Mouse (Mus musculus) erythroblast, embryonic 14.5 days (primary cell): ENCODE measurements around the gene Fanca. TPM values are rescaled to one million over a fixed set of nuclear protein-coding genes. Genes with fewer than 3 reads are reported as not detected.

ENCODE experiments used
- H3K27me3 ChIP-seq: 2 replicates; pipeline ENCODE4 v1.6.1; 2012; ENCODE audit warnings: inconsistent platforms; ENCODE audit not compliant: control insufficient read depth
- H3K36me3 ChIP-seq: 2 replicates; pipeline ENCODE4 v1.6.1; 2012; ENCODE audit warnings: mild to moderate bottlenecking, inconsistent platforms; ENCODE audit not compliant: control insufficient read depth
- H3K4me1 ChIP-seq: 2 replicates; pipeline ENCODE4 v1.6.1; 2012; ENCODE audit warnings: inconsistent platforms; ENCODE audit not compliant: control insufficient read depth
- H3K4me3 ChIP-seq: replicated peaks from 2 replicates; pipeline ENCODE3; 2012; ENCODE audit warnings: moderate library complexity, mild to moderate bottlenecking, inconsistent platforms
- H3K9me3 ChIP-seq: 2 replicates; pipeline ENCODE4 v1.6.1; 2012; ENCODE audit warnings: low read length, inconsistent platforms, mixed read lengths; ENCODE audit not compliant: control insufficient read depth
- GATA1 ChIP-seq: IDR thresholded peaks from 2 replicates; pipeline ENCODE4 v1.6.1; 2012; ENCODE audit warnings: low read length, inconsistent platforms, mixed read lengths
- TAL1 ChIP-seq: IDR thresholded peaks from 3 replicates; pipeline ENCODE4 v1.6.1; 2012; ENCODE audit warnings: low read length, inconsistent platforms, mixed read lengths
- polyA plus RNA-seq: library from polyadenylated mRNA; stranded (reverse); fragments of >175 nt; gene quantifications from 2 replicates; pipeline ENCODE4 v1.2.3, GENCODE M21; 2012

Fanca gene
- polyA plus RNA-seq, 1 experiment, result 9.7 TPM

DNA sequence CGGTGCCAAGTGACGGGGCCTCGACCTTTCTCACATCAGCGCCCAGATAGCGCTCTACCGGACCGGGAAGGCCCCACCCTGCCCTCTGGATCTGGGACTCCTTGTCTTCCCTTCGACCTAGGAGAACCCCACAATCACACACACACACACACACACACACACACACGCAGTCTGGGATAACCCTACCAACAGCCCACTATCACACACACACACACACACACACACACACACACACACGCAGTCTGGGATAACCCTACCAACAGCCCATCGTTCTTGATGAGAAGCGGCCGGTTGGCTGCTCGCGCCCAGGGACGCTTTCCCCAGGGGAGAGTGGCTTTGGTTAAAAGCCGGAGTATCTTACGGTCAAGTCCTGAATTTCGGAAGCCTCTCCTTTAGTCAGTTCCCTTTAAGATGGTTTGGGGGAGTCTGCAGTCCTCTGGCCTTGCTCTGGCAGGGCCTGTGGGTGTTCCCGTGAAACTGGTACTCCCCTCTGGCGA is 14.8 kb upstream of the Fanca start:
- Histone ChIP-seq H3K4me1 (peaks cover 46% of the 10 kb centered on the region), H3K4me3 (peak overlapping the region; percentile 76), H3K9me3 (no peaks in the 10 kb centered on the region), H3K27me3 (peaks cover 19% of the 10 kb centered on the region), H3K36me3 (no peaks in the 10 kb centered on the region)
- TF ChIP-seq GATA1 (no peak), TAL1 (no peak)

DNA sequence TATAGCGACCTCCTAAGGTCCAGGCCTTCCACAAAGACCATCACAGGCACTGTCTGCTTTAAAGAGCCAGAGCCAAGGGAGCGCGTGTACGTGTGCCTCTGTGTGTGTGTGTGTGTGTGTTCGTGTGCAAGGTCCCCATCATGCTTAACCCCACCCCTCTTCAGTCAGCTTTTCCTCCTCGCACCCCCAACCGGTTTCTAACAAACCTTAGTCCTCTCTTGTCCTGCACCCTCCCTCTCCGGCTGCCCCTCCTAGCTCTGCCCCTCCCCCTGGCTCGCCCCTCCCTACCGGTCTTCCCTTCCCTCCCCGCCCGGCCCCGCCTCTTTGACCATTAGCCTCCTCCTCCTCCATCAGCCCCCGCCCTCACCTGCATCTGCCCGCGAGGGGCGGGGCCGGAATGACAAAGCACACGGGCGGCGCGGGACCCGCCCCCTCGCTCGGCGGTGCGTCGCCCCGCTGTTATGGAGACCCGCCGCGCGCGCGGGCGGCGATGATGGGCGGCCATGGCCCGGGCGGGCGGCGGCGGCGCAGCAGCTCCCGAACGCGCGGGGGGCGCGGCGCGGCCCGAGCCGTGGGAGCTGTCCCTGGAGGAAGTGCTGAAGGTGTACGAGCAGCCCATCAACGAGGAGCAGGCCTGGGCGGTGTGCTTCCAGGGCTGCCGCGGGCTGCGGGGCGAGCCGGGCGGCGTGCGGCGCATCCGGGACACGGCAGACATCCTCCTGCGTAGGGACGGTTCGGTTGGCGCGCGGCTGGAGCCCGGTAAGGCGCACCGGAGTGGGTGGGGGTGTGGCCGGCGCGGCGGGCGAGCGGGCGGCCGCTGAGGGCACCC is 14.1 kb upstream of the Fanca start, which contains the start of gene Spire2:
Spire2 (plus strand) TSS at position 452 of the 829 bp plus-strand sequence.
- Histone ChIP-seq H3K4me3 (peak within 1 kb of the TSS; percentile 76), H3K36me3 (no peaks in the 10 kb centered on the region), H3K9me3 (no peaks in the 10 kb centered on the region), H3K4me1 (peaks cover 47% of the 10 kb centered on the region), H3K27me3 (peaks cover 19% of the 10 kb centered on the region)
- TF ChIP-seq TAL1, result no peak
- no peak for TF ChIP-seq GATA1

DNA sequence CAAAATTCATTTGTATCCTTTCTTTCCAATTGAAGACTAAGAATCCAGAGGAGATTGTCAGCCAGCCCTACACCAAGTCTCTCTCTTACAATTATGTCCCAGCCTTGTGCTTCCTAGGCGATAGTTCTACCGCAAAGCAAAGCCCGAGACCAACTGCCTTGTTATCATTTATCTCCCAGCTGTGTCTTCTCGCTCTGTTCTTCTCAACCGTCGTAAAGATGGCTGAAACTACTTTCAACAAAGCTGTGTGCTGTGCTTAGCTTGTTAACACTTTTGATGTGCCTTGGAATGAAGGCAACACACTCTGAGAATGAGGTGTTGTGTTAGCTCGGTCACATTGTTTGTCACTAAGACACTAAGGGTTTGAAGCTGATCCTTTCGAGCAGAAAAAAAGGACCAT is 13.4 kb upstream of the Fanca start:
- Histone ChIP-seq H3K4me3 (peak overlapping the region; percentile 76), H3K4me1 (peaks cover 50% of the 10 kb centered on the region), H3K27me3 (peaks cover 19% of the 10 kb centered on the region)

DNA sequence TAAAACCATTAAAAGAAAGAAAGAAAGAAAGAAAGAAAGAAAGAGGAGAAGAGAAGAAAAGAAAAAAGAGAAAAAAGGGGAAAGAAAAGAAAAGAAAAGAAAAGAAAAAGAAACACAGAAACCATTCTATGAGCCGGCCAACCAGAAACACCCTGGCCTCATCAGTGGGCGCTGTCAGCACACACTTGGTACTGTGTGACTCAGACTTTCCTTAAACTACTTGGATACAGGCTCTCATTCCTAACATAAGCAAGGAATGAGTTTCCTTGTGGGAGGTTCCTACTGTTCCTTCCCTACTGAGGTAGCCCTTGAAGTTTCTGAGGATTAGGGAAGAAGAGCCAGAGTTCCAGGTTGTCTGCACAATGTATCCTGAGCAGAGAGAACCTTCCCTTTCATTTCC is 12.9 kb upstream of the Fanca start:
- no peaks in the 10 kb centered on the region for H3K36me3 ChIP-seq
- peaks cover 50% of the 10 kb centered on the region for H3K4me1 ChIP-seq
- H3K9me3 ChIP-seq, result no peaks in the 10 kb centered on the region
- H3K27me3 ChIP-seq, result peaks cover 19% of the 10 kb centered on the region
- TF ChIP-seq GATA1, result no peak
- TF ChIP-seq TAL1, result no peak
- H3K4me3 ChIP-seq, result no peak overlapping the region

More for the DNA sequence above, 13.4 kb upstream of the Fanca start:
- H3K36me3 ChIP-seq, result no peaks in the 10 kb centered on the region
- TF ChIP-seq TAL1 (no peak), GATA1 (no peak)
- no peaks in the 10 kb centered on the region for H3K9me3 ChIP-seq

GRCm38 (mm10) chr8:123330701-123331100 is 12.3 kb upstream of the Fanca start:
- peaks cover 21% of the 10 kb centered on the region for H3K27me3 ChIP-seq
- no peak overlapping the region for H3K4me3 ChIP-seq
- H3K4me1 ChIP-seq, result peaks cover 50% of the 10 kb centered on the region
- H3K36me3 ChIP-seq, result no peaks in the 10 kb centered on the region
- no peak for TF ChIP-seq TAL1
- TF ChIP-seq GATA1, result no peak
- no peaks in the 10 kb centered on the region for H3K9me3 ChIP-seq

DNA sequence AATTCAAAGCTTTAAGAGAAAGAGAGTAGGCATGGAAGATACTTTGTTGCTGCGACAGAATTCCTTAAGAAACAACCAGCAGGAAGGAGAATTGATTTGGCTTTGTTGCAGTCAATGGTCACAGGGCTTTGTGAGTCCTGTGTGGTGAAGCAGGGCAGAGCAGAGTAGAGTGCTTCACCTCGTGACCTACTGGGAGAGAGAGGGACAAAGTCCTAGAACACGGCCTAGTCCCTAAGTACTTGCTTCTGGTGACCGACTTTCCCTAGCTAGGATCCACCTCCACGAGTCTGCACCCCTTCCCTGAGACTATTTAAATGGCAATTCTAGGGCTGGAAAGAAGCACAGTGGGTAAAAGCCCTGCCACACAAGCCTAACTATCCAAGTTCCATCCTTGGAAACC is 11.6 kb upstream of the Fanca start:
- H3K4me3 ChIP-seq, result no peak overlapping the region
- no peaks in the 10 kb centered on the region for H3K36me3 ChIP-seq
- H3K9me3 ChIP-seq, result no peaks in the 10 kb centered on the region
- TF ChIP-seq TAL1, result no peak
- TF ChIP-seq GATA1, result no peak
- H3K27me3 ChIP-seq, result peaks cover 27% of the 10 kb centered on the region
- H3K4me1 ChIP-seq, result peaks cover 50% of the 10 kb centered on the region

GRCm38 (mm10) chr8:123329350-123329749 is 11.0 kb upstream of the Fanca start:
- H3K4me1 ChIP-seq, result peaks cover 49% of the 10 kb centered on the region
- H3K27me3 ChIP-seq, result peaks cover 26% of the 10 kb centered on the region

GRCm38 (mm10) chr8:123328552-123328951 is 10.2 kb upstream of the Fanca start:
- no peaks in the 10 kb centered on the region for H3K36me3 ChIP-seq
- peaks cover 42% of the 10 kb centered on the region for H3K4me1 ChIP-seq
- peaks cover 18% of the 10 kb centered on the region for H3K27me3 ChIP-seq
- no peak overlapping the region for H3K4me3 ChIP-seq
- TF ChIP-seq GATA1, result no peak
- TF ChIP-seq TAL1, result no peak
- H3K9me3 ChIP-seq, result no peaks in the 10 kb centered on the region

More at GRCm38 (mm10) chr8:123329350-123329749, 11.0 kb upstream of the Fanca start:
- Histone ChIP-seq H3K9me3 (no peaks in the 10 kb centered on the region), H3K4me3 (no peak overlapping the region), H3K36me3 (no peaks in the 10 kb centered on the region)
- TF ChIP-seq GATA1 (no peak), TAL1 (no peak)

DNA sequence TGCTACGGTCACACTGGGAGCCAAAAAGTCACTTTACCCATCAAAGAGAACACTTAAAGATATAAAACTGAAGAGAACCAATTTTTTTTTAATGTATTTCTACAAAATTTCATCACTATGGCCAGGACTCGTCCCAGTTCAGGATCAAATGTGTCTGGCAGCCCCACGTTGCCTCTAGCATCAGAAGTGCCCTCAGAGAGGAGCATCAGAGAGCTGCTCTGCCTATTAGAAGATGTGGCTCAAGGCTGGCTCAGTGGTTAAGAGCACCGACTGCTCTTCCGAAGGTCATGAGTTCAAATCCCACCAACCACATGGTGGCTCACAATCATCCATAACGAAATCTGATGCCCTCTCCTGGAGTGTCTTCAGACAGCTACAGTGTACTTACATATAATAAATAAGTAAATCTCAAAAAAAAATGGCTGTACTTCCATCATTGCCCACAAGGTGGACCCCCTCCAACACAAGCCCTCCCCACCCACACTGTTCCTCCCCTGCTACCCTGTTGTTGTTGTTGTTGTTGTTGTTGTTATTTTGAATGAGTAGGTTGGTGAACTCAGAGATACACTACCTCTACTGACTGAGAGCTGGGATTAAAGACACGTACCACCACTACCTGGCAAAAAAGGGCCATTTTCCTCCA is 1.3 kb upstream of the Fanca start:
- peaks cover 10% of the 10 kb centered on the region for H3K36me3 ChIP-seq
- H3K9me3 ChIP-seq, result no peaks in the 10 kb centered on the region
- peak overlapping the region; percentile 90 for H3K4me3 ChIP-seq
- no peaks in the 10 kb centered on the region for H3K27me3 ChIP-seq
- peaks cover 26% of the 10 kb centered on the region for H3K4me1 ChIP-seq
- no peak for TF ChIP-seq GATA1
- TF ChIP-seq TAL1, result no peak
